Comparison of ENCODE assay signal across 13 mouse cellular contexts in the genomic region with DNA sequence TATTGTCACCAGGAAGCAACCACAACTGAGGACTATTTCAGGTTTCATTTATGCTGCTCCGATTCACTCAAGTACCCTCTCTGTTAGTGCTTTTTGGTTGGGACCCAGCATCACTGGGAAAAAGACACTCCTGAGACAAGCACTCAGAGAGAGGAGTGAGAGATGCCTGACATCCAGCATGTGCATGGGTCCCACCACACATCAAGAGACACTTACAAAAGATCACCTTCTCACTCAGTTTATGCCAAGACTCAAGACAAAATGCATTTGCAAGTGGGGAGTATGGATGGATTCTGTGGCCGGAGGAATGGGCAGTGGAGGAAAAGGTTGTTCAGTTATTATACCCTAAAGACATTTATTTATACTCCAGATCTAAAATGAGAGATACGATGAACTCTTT.
DNase-seq lines count a peak whose midpoint lies in the region; ATAC-seq and TF ChIP-seq lines count a peak whose summit lies in the region.
"Had no signal": no experiment of that assay in that cellular context is flagged by ENCODE, and none has a peak within 500 bp of the region (broad histone marks: within the 10 kb centered on the region; RNA-seq: fewer than 3 reads in every experiment).

No protein-coding gene starts in this region.

- no peak for TF ChIP-seq CTCF in midbrain, postnatal 0 days (IDR thresholded peaks at IDR 0.05)

- DNase-seq in cerebellum, postnatal 14 days: peak; percentile 38 to 53
- DNase-seq in cerebellum, adult 9-10 months: no peak
- no peak for DNase-seq in embryonic facial prominence, embryonic 10.5 days (ENCODE audit: low spot score)
- DNase-seq in midbrain, postnatal 0 days (ENCODE audit: low spot score): peak; percentile 61
- DNase-seq in spleen, adult 18-20 months: no peak
- DNase-seq in heart, postnatal 10 days: no peak
- DNase-seq: kidney, adult 18-20 months; thymus, adult 18-20 months had no signal

- H3K4me3 ChIP-seq in embryonic facial prominence, embryonic 10.5 days: peak overlapping the region; percentile 48
- peak overlapping the region; percentile 52 for H3K4me3 ChIP-seq in hindbrain, embryonic 13.5 days
- H3K4me3 ChIP-seq in midbrain, postnatal 0 days (ENCODE audit: low read depth, low read length): peak overlapping the region; percentile 61
- H3K4me3 ChIP-seq: embryonic facial prominence, embryonic 13.5 days; limb, embryonic 15.5 days had no signal

- H3K36me3 ChIP-seq in embryonic facial prominence, embryonic 10.5 days (replicated peaks): no peaks in the 10 kb centered on the region
- H3K36me3 ChIP-seq in hindbrain, embryonic 13.5 days: no peaks in the 10 kb centered on the region
- H3K36me3 ChIP-seq in midbrain, postnatal 0 days (ENCODE audit: insufficient read depth, low read length): no peaks in the 10 kb centered on the region
- H3K36me3 ChIP-seq: embryonic facial prominence, embryonic 13.5 days; limb, embryonic 15.5 days had no signal

- H3K9me3 ChIP-seq in embryonic facial prominence, embryonic 10.5 days: no peaks in the 10 kb centered on the region
- no peaks in the 10 kb centered on the region for H3K9me3 ChIP-seq in hindbrain, embryonic 13.5 days
- H3K9me3 ChIP-seq in midbrain, postnatal 0 days (ENCODE audit: low read length): no peaks in the 10 kb centered on the region
- H3K9me3 ChIP-seq: embryonic facial prominence, embryonic 13.5 days; limb, embryonic 15.5 days had no signal

- no peak for ATAC-seq in hindbrain, embryonic 13.5 days (ENCODE audit: low FRiP score)
- ATAC-seq in midbrain, postnatal 0 days (ENCODE audit: low FRiP score): no peak
- no peak for ATAC-seq in inflammation-experienced regulatory T-cells, adult 6 months
- ATAC-seq: activated CD4-positive, CD25-positive, alpha-beta regulatory T cell, adult 4 months had no signal

- peaks cover 27% of the 10 kb centered on the region for H3K4me1 ChIP-seq in embryonic facial prominence, embryonic 10.5 days
- peaks cover 33% of the 10 kb centered on the region for H3K4me1 ChIP-seq in hindbrain, embryonic 13.5 days (replicated peaks)
- no peaks in the 10 kb centered on the region for H3K4me1 ChIP-seq in midbrain, postnatal 0 days (ENCODE audit: insufficient read depth, low read length)

- H3K4me2 ChIP-seq in hindbrain, embryonic 13.5 days: peak overlapping the region; percentile 60
- H3K4me2 ChIP-seq in midbrain, postnatal 0 days (ENCODE audit: low read depth, low read length, poor library complexity, severe bottlenecking): peak overlapping the region; percentile 47
- H3K4me2 ChIP-seq: embryonic facial prominence, embryonic 13.5 days; limb, embryonic 15.5 days had no signal

- peak overlapping the region; percentile 83 for H3K9ac ChIP-seq in hindbrain, embryonic 13.5 days
- peak overlapping the region; percentile 66 for H3K9ac ChIP-seq in midbrain, postnatal 0 days (replicated peaks; ENCODE audit: low read length, poor library complexity, severe bottlenecking)
- H3K9ac ChIP-seq: embryonic facial prominence, embryonic 13.5 days; limb, embryonic 15.5 days had no signal

- peak overlapping the region; percentile 72; the same call in 1 of the 2 replicates for H3K27ac ChIP-seq in embryonic facial prominence, embryonic 10.5 days (replicated peaks)
- peak overlapping the region; percentile 95 for H3K27ac ChIP-seq in hindbrain, embryonic 13.5 days
- peak overlapping the region; percentile 88 for H3K27ac ChIP-seq in midbrain, postnatal 0 days (ENCODE audit: low read depth, low read length)
- H3K27ac ChIP-seq: embryonic facial prominence, embryonic 13.5 days; limb, embryonic 15.5 days had no signal

- 87% methylated on average over 3 of the region's 3 CpGs for WGBS in embryonic facial prominence, embryonic 10.5 days
- 36% methylated on average over 3 of the region's 3 CpGs for WGBS in hindbrain, embryonic 13.5 days
- 16% methylated on average over 3 of the region's 3 CpGs for WGBS in midbrain, postnatal 0 days

- no peaks in the 10 kb centered on the region for H3K27me3 ChIP-seq in embryonic facial prominence, embryonic 10.5 days (replicated peaks; ENCODE audit: low read depth, poor library complexity, severe bottlenecking)
- H3K27me3 ChIP-seq in hindbrain, embryonic 13.5 days: no peaks in the 10 kb centered on the region
- H3K27me3 ChIP-seq in midbrain, postnatal 0 days (ENCODE audit: insufficient read depth, low read length): no peaks in the 10 kb centered on the region
- H3K27me3 ChIP-seq: embryonic facial prominence, embryonic 13.5 days had no signal

- intact Hi-C loops in heart, postnatal 10 days (cut with DNase I): no loop called here

Comparison
In these comparisons a context has a peak if more than half of its experiments do, and no peak if none do; other contexts are left out.
1. DNase-seq: peak in cerebellum, postnatal 14 days (2 of 2) and midbrain, postnatal 0 days (single experiment); none in cerebellum, adult 9-10 months (single experiment), embryonic facial prominence, embryonic 10.5 days (single experiment), spleen, adult 18-20 months (0 of 2) and heart, postnatal 10 days (0 of 2).
2. Peak in every context shown above with its lines, with median percentiles within 50 percentile points of each other: H3K27ac ChIP-seq and H3K4me3 ChIP-seq.